Mouse (Mus musculus) forebrain, postnatal 0 days (tissue): Measurements from ENCODE around the gene Hoxd3. TPM values are rescaled to one million over a fixed set of nuclear protein-coding genes. Genes with fewer than 3 reads are reported as not detected.

Experiments
- ATAC-seq: fragments of 200-750 bp; cut with Nextera tagmentation; 2 replicates; pipeline ENCODE4 v1.8.0; 2017; ENCODE audit warnings: mild to moderate bottlenecking, moderate library complexity
- DNase-seq: peaks from one replicate; pipeline ENCODE4 v3.0.0-alpha.2; 2015
- H3K27ac ChIP-seq: fragments of 300-500 bp; sonication (generic); 2 replicates; pipeline ENCODE4 v1.5.1; 2014; ENCODE audit warnings: low read depth, mild to moderate bottlenecking, antibody characterized with exemption, low read length, moderate library complexity, mixed read lengths
- H3K27me3 ChIP-seq: fragments of 300-500 bp; sonication (generic); 2 replicates; pipeline ENCODE4 v1.6.1; 2014; ENCODE audit warnings: mild to moderate bottlenecking, low read length, mixed read lengths; ENCODE audit not compliant: insufficient read depth
- H3K36me3 ChIP-seq: fragments of 300-500 bp; sonication (generic); 2 replicates; pipeline ENCODE4 v1.6.1; 2014; ENCODE audit warnings: mild to moderate bottlenecking, moderate library complexity; ENCODE audit not compliant: insufficient read depth
- H3K4me1 ChIP-seq: fragments of 300-500 bp; sonication (generic); 2 replicates; pipeline ENCODE4 v1.6.1; 2014; ENCODE audit warnings: antibody characterized with exemption; ENCODE audit not compliant: insufficient read depth
- H3K4me2 ChIP-seq: fragments of 300-500 bp; sonication (generic); 2 replicates; pipeline ENCODE4 v1.6.1; 2014; ENCODE audit warnings: low read depth, mild to moderate bottlenecking, moderate library complexity
- H3K4me3 ChIP-seq: fragments of 300-500 bp; sonication (generic); 2 replicates; pipeline ENCODE4 v1.5.1; 2014; ENCODE audit warnings: low read depth, low read length, mixed read lengths
- H3K9ac ChIP-seq: fragments of 300-500 bp; sonication (generic); 2 replicates; pipeline ENCODE4 v1.6.1; 2014; ENCODE audit warnings: mild to moderate bottlenecking
- H3K9me3 ChIP-seq: fragments of 300-500 bp; sonication (generic); 2 replicates; pipeline ENCODE4 v1.6.1; 2016; ENCODE audit warnings: low read length
- CTCF ChIP-seq: sonication (generic); IDR thresholded peaks from 2 replicates; pipeline ENCODE4 v1.5.1; 2016; ENCODE audit warnings: antibody characterized with exemption, control low read depth, low read depth
- WGBS: fragments of 180-500 bp; shearing (Covaris S2); extraction: QIAGEN DNeasy Blood & Tissue Kit; methylation state at CpG from one replicate; pipeline ENCODE4 v1.1.7; 2014; 5-methylcytosine and 5-hydroxymethylcytosine counted together
- polyA plus RNA-seq: library from polyadenylated mRNA; unstranded; fragments of >200 nt; fragmentation: Nextera tagmentation; extraction: Ambion mirVana; gene quantifications from 2 replicates; pipeline ENCODE4 v1.2.1, GENCODE M21; 2015
- total RNA-seq: library from RNA; depleted of rRNA; stranded (reverse); fragments of >200 nt; gene quantifications from 2 replicates; pipeline ENCODE4 v1.2.3, GENCODE M21; 2014

Hoxd3 gene
- total and polyA plus RNA-seq, 2 experiments from 2014 or later: not detected

DNA sequence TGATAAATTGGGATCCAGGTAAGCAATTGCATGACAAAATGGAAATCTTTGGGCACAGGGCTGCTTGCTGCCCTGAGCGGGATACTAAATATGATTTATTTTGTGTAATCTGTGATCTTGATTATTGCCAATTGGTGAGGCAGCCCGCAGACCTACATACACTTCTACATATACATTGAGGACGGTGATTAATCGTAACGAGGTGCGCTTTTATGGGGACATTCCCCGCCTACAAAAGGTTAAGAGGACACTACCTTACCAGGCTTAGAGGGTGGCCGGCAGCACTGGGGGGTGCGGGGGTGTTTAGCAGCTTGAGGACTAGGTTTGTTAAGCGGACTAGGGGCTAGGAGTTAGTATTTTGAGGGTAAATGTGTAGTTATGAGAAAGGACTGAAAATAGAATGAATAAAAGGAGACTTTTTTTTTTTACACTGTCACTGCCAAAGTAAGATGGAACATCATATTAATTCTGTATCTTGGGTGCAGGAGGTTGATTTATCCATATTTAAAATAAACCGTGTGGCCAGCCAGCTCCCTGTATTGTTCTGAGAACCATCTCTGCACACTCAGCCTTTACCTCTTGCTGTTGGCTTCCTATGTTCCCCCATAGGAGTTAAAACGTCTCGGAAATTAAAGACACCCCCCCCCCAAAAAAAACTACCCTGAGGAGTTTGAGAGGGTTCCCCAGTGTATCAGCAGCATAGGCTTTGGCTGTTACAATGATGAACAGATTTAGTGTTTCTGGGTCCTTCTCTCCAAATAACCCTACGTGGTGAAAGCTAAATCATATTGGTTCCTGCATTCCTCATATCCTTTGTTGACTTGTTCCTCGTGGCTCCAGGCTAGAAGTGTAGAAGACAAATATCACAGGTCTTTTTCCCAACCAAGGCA, 25.2 kb downstream of the Hoxd3 start:
- 3% methylated on average over 15 of the region's 15 CpGs for WGBS

GRCm38 (mm10) chr2:74737578-74738070, 25.9 kb downstream of the Hoxd3 start:
- no peak overlapping the region for H3K4me2 ChIP-seq
- TF ChIP-seq CTCF: no peak
- ATAC-seq (no peak), DNase-seq (no peak)
- peaks cover 85% of the 10 kb centered on the region for H3K27me3 ChIP-seq
- H3K9me3 ChIP-seq: no peaks in the 10 kb centered on the region
- H3K4me1 ChIP-seq: no peaks in the 10 kb centered on the region
- no peak overlapping the region for H3K9ac ChIP-seq
- H3K36me3 ChIP-seq: no peaks in the 10 kb centered on the region
- H3K27ac ChIP-seq: no peak overlapping the region
- WGBS: 3% methylated on average over 7 of the region's 7 CpGs
- no peak overlapping the region for H3K4me3 ChIP-seq

More for the DNA sequence above, 25.2 kb downstream of the Hoxd3 start:
- H3K4me1 ChIP-seq: no peaks in the 10 kb centered on the region
- H3K27ac ChIP-seq: no peak overlapping the region
- H3K27me3 ChIP-seq: peaks cover 85% of the 10 kb centered on the region
- no peaks in the 10 kb centered on the region for H3K36me3 ChIP-seq
- DNase-seq: no peak
- H3K4me3 ChIP-seq: no peak overlapping the region
- H3K4me2 ChIP-seq: no peak overlapping the region
- no peaks in the 10 kb centered on the region for H3K9me3 ChIP-seq
- no peak for ATAC-seq
- H3K9ac ChIP-seq: no peak overlapping the region
- TF ChIP-seq CTCF: no peak

DNA sequence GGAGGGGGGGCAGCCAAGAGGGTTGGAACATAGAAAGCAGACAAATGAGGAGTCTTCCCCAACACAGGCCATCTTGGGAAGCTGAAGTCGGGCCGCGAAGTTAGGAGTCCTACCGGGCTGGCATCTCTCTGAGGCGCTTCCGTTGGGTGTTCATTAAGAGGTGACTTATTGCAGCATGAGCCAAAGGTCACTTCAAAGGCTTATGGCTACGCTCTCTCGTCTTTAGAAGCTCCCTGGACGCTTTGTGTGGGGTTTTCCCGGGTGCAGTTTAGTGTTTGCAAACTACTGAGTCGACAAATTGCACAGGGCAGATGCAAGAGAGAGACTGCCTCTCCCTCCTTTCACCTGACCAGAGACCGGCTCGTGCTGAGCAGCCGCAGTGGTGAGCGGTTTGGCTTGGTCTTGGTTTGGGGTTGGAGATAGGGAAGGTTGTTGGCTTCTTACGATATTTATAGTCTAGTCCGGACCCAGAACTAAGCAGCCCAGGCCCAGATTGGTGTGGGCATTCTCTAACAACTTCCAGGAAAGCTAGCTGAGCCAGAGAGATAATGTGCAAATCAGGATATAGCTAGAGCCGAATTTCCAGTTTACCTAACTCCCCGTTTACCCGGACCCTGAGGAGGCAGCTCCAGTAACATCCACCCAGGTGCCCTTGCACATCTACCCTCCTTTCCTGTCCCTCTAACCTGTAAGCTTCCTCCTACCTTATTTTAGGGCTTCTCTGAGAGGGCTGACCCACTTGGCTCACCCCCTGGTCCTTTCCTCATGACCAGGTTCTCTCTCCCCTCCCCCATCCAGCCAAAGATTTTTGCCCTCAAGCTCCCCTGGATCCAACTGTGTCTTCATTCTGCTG, 27.1 kb downstream of the Hoxd3 start:
- no peak overlapping the region for H3K27ac ChIP-seq
- TF ChIP-seq CTCF: no peak
- ATAC-seq: no peak
- no peaks in the 10 kb centered on the region for H3K36me3 ChIP-seq
- peaks cover 85% of the 10 kb centered on the region for H3K27me3 ChIP-seq
- H3K9ac ChIP-seq: no peak overlapping the region
- H3K4me2 ChIP-seq: no peak overlapping the region
- H3K9me3 ChIP-seq: no peaks in the 10 kb centered on the region
- no peaks in the 10 kb centered on the region for H3K4me1 ChIP-seq
- DNase-seq: no peak
- 2% methylated on average over 20 of the region's 20 CpGs for WGBS
- no peak overlapping the region for H3K4me3 ChIP-seq

DNA sequence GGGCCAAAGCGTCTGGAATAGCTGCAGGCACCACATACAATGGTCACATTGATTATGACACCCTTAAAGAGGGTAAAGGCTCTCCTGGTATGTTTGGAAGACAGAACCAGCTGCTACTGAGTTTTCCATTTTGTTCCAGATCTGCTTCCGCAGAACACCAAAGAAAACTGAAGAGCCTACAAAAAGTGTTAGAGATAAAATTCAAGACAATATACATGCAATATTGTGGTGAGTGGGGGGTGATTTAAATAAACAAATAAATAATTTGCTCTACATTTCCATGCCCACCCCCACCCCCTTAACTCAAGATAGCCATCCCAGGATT, 27.7 kb downstream of the Hoxd3 start:
- Histone ChIP-seq H3K27me3 (peaks cover 89% of the 10 kb centered on the region), H3K9ac (no peak overlapping the region), H3K27ac (no peak overlapping the region), H3K4me2 (no peak overlapping the region), H3K9me3 (no peaks in the 10 kb centered on the region), H3K4me1 (no peaks in the 10 kb centered on the region), H3K4me3 (no peak overlapping the region), H3K36me3 (no peaks in the 10 kb centered on the region)
- ATAC-seq (no peak), DNase-seq (no peak)
- no peak for TF ChIP-seq CTCF
- WGBS: 5% methylated on average over 2 of the region's 2 CpGs

GRCm38 (mm10) chr2:74739869-74740268, 28.1 kb downstream of the Hoxd3 start:
- Histone ChIP-seq H3K4me1 (no peaks in the 10 kb centered on the region), H3K9ac (no peak overlapping the region), H3K9me3 (no peaks in the 10 kb centered on the region), H3K4me2 (no peak overlapping the region), H3K27me3 (peaks cover 89% of the 10 kb centered on the region), H3K27ac (no peak overlapping the region), H3K4me3 (no peak overlapping the region), H3K36me3 (no peaks in the 10 kb centered on the region)
- DNase-seq (no peak), ATAC-seq (no peak)
- TF ChIP-seq CTCF: no peak
- 3% methylated on average over 14 of the region's 14 CpGs for WGBS

DNA sequence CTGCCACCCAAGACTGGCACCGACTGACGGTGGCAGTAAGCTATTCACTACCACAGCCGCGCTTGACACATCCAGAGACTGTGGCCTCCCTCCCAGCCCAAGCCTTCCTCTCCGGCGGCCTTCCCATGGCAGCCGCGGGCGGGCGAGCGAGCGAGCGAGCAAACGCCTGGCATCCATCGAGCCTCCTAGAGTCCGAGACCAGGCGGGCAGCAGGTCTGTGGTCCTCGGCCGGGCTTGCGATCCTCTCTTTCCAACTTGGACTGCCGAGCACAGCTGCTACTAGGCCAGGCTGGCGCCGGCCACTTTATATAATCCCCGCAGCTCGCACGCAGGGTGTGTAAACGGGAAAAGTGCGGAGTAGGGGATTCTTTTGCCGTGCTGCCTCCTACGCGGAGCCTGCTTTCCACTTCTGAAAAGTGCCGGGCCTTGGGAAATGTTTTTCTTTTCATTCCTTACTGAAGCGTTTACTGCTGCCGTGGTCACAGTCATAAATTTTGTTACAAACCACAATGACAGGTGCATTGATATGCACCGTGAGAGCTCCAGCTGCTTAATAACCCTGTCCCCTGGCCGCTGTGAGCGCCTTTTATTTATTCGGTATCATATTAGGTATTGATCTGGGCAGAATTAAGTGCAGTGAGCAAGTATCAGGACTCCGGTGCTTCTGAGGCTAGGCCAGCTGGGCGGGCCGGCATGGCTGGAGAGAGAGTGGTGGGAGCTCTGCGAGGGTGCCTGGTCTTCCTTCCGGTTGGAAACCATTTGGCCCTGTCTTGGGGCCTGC, 28.8 kb downstream of the Hoxd3 start:
- Histone ChIP-seq H3K9me3 (no peaks in the 10 kb centered on the region), H3K9ac (no peak overlapping the region), H3K36me3 (no peaks in the 10 kb centered on the region), H3K27me3 (peaks cover 91% of the 10 kb centered on the region), H3K4me3 (no peak overlapping the region), H3K4me1 (no peaks in the 10 kb centered on the region), H3K27ac (no peak overlapping the region), H3K4me2 (no peak overlapping the region)
- DNase-seq (no peak), ATAC-seq (no peak)
- no peak for TF ChIP-seq CTCF
- WGBS: 2% methylated on average over 43 of the region's 43 CpGs
